Mouse (Mus musculus) activated CD4-positive, CD25-positive, alpha-beta regulatory T cell, adult 4 months (primary cell): ENCODE results near the gene U2af2. TPM values are rescaled to one million over a fixed set of nuclear protein-coding genes. Genes with fewer than 3 reads are reported as not detected.
"Not testable (repeated sequence)": the region's sequence is repeated elsewhere in the genome, so short reads cannot be mapped to it uniquely, and the experiment has no call there.

Experiments used
- ATAC-seq: one replicate; pipeline ENCODE4 v1.8.0; 2017
- polyA plus RNA-seq, 2 experiments: library from polyadenylated mRNA; unstranded; fragments of 100-300 nt; shearing (Covaris generic); gene quantifications; one replicate each; pipeline ENCODE4 v1.2.1; 2017

U2af2 gene
- polyA plus RNA-seq: 10 to 100 TPM; 24.2 to 30.1 TPM

DNA sequence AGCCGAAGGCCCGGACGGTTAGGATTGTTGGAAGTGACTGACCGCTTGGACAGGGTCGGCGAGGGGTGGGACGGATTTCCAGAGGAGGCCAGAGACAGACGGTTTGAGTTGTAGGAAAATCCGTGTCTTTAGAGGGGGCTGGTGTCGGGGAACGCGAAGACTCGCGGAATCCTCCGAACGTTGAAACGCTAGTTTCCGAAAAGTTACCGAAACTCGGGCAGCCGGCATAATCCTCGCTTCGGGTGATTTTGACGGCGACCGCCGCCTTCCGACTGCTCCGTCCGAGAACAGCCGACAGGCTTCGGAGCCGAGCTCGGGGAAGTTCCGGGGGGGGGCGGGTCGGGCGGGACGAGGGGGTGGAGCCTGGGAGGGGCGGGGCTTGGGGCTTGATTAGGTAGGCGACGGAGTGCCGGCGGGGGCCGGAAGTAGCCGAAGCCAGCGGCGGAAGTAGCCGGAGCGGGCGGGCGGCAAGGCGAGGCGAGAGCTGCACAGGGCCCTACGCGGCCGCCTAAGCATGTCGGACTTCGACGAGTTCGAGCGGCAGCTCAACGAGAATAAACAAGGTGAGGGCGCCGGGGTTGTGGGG is at the start of gene U2af2:
TSS of gene U2af2 (plus strand) at position 370 of the 586 bp plus-strand sequence.
- ATAC-seq: peak; percentile 25

DNA sequence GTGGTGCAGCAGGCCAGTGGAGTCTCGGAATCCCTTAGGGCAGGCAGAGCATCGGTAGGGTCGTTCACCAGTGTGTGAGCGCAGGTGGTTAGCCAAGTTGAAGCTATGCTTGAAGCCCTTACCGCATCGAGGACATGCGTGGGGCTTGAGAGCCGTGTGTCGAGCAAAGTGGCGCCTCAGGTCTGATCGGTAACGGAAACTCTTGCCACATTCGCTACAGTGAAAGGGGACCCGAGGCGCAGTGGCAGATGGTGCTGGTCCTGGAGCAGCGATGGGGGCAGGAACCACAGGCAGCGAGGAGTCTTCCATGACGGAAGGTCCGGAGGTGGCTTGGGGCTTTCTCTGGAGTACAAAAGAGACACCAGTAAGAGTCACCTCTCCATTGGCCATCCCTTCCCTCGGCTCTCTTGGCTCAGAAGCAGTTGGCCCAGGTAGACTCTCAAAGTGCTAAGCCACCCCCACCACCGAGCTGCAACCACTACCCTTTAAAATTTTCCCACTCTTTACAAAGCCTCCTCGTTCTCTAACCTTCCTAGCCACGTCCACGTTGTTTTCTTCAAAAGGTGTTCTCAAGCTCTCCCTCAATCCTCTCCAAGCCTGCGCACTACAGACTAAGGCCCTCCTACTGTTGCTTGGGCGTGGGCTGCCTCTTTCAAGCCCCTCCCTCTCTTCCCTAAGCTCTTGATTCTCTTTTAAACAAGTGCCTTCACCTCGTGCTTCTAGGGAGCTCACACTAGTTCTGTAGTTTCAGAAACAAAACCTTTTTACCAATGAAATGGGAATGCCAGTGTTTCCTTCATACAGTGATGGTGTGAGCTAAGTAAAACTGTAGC is 49.0 kb upstream of the U2af2 start:
- no peak for ATAC-seq

DNA sequence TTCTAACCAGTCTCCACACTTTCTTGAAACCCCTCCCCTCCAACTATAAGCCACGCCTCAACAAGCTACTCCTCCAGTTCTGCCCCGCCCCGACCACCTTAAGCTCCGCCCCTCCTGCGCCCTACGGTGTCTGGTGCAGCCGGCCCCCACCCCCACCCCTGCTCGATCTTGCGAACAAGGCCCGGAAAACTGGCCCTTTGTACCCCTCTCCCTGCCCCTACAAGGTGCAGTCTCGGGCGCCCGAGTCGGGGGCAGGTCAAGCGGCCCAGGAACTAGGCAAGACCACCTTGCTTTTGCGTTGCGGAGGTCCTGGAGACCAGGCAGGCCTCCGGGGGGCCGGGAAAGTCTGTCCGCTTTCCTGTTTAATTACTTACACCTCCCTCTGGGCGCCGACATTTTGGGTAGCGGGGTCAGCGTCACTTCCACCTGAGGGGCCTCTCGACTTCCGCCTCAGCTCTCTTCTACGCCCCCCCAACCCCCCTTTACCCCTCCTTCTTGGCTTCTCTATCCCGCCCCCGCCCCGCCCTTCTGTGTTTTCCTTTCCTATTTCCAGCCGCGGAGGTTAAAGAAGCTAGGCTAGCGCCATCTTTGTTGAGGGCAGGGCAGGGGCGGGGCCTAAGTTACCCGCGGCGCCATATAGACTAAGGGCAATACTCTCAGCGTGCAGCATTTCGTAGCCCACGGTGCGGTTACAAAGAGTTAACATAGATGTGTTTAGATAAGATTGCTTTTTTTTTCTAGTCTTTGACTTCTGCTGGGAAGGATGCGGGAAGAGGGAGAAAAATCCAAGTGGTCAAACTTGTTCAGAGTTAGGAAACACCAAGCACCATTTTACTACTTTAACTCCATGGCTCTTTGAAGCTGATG is 47.5 kb upstream of the U2af2 start, which contains the start of the genes Zfp524 and Fiz1:
TSS of gene Zfp524 (plus strand) at position 165 of the 867 bp plus-strand sequence.
TSS of gene Fiz1 (minus strand) at position 447 of the 867 bp plus-strand sequence.
- ATAC-seq: peak; percentile 69

DNA sequence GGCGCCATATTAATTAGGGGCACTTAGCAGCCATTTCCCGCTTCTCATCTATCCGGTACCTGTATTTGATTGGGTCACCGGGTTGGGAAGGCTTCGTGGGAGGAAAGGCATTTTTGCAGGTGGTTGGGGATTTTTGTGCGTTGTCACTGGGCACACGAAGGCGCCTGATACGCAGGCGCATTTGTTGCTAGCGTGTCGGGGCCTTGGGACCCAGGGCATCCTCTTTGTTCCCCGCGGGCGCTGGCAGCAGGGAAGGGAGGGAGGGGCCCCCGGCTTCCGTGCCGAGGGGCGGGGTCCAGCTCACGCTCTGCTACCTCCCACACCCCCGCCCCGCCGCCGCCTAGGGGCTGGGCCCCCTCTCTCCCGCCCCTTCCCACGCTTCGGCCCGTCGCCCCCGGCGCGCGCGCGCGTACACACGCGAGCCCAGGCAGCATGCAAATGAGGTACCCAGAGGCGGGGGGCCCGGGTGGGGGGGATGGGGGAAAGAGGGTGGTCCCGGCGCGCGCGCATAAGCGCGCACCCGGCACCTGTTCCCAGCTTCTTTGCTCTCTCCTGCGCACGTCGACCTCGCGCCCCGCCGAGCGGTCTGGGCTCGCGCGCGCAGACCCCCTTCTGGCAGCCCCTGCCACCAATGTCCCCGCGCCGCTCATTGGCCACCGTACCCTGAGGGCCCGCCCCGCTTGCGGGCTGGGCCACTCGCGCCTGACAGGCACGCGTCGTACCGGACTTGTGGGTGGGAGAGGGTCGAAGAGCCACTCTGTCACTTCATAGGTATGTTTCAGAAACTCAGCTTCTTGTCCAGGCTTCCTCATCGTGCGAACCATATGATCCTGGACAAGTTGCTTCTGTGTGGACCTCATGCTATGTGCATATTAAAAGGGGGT is 46.6 kb upstream of the U2af2 start, which contains the start of gene Gm44973:
TSS of gene Gm44973 (plus strand) at position 379 of the 884 bp plus-strand sequence.
- peak; percentile 68 for ATAC-seq

DNA sequence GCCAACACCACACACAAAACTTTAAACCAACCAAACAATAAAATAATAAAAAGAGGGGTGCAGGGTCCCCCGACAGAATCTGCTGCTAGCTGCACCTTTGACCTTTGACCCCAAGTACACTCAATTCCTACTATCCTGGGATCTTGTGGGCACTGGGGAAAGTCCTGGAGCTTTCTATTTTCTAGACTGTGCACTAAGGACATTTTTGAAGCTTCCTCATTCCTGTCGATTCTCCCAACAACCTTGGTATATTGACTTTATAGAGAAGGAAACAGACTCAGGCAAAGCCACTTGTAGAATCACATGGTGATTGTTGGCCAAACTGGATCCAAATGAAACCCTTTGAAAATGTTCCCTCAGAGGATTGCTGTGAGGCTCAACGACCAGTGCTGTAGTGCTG is 45.9 kb upstream of the U2af2 start:
- no peak for ATAC-seq

DNA sequence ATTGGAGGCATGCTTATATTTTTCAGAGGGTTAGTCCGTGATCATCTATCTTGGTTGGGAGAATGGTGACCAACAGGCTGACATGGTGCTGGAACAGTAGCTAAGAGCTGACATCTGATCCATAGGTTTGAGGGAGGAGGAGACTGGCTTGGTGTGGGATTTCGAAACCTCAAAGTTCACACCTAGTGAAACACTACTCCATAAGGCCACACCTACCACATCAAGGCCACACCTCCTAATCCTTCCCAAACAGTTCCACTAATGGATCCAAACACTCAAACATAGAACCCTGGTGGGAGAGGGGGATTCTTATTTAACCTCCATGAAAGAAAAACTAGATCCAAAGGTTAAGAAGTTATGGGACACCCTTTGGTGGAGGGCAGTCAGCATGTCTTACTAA is 45.0 kb upstream of the U2af2 start:
- no peak for ATAC-seq

DNA sequence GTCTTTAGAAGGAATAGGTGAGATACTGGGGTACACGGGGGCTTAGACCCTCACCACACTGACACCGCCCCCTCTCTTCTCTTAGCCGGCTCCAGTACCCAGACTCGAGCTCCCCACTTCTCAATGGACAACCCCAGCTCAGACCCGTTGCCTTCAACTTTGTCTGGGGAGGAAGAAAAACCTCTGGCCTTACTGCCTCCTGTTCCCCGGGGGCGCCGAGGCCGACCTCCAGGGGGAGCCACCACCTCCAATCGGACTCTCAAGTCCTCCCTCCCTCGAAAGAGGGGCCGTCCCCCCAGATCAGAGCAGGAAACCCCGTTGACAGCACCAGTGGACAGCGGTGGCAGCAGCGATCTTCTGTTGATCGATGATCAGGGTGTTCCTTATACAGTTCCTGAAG is 44.6 kb upstream of the U2af2 start:
- ATAC-seq: no peak

DNA sequence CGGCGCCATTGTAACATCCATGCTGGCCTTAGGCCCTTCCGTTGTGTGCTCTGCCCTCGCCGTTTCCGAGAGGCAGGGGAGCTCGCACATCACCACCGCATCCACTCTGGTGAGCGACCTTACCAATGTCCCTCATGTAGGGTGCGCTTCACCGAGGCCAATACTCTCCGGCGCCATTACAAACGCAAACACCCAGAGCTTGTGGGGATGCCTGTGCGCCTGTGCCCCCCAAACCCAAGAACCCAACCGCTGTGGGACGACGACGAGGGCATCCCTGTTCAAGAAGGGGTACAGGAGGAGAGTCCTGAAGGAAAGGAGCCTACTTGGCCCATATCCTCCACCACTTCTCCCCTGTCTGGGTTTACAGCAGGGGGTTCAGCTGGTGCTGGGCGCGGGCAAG is 44.0 kb upstream of the U2af2 start:
- no peak for ATAC-seq

DNA sequence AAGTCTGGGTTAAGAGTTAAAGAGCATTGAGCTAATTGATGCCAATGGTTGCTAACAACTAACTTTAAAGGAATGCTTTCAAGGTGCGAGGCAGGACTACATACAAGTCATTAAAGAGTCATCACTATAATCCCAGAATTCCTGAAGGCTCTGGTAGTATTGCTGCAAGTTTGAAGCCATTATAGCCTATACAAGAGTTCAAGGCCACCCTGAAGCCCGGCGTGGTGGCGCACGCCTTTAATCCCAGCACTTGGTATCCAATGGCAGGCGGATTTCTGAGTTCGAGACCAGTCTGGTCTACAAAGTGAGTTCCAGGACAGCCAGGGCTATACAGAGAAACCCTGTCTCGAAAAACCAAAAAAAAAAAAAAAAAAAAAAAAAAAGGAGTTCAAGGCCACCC is 42.4 kb upstream of the U2af2 start:
- not testable (repeated sequence) for ATAC-seq

DNA sequence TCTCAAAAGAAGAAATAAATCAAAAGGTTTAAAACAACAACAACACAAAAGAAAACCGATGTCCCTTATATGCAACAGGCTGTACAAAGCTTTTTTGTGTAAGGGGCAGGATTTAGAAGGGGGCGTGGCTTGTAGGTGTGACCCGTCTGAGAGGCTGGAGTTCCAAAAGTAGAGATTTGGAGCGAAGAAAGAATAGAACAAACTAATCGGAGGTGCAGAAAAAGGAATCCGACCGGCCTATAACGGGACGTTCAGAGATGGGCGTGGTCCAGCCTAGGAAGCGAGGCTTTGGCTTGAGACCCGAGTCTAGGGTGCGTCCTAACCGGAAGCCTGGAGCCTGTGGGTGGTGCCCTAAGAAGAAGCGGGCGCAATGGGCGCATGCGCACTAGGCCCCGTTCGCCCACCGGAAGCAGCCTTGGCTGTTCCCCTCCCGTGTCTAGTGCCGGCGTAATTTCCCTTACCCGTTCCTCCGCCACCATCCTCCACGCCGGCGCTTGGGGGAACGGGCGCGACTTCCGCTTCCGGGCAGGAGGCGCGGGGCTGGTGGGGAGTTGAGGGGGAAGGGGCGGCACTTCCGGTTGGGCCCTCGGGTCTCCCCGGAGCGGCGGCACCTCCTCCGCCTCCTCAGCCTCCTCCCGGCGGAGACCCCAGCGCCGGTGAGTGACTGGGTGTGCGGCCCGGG is 41.8 kb upstream of the U2af2 start, which contains the start of the genes Zfp865 and Ccdc106:
TSS of gene Zfp865 (plus strand) at position 377 of the 682 bp plus-strand sequence.
TSS of gene Ccdc106 (plus strand) at position 554 of the 682 bp plus-strand sequence.
- ATAC-seq: peak; percentile 87

DNA sequence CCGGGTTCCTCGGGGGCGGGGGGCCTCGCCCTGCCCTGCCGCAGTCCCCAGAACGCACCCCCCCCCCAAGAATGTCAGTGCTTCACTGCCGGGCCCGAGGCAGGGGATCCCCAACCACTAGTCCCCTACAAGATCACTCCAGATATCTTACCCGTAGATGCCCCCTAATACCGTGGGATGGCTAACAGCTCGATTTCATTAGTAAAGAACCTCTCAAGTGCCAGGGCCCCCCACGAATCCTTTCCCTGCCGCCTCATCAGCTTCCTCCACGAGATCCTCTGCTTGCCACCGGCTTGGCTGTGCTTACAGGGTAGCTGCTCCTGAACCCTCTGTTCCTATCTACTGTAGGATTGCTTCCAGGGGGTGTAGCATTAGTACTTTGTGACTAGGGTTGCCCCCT is 41.3 kb upstream of the U2af2 start:
- peak; percentile 5 for ATAC-seq

DNA sequence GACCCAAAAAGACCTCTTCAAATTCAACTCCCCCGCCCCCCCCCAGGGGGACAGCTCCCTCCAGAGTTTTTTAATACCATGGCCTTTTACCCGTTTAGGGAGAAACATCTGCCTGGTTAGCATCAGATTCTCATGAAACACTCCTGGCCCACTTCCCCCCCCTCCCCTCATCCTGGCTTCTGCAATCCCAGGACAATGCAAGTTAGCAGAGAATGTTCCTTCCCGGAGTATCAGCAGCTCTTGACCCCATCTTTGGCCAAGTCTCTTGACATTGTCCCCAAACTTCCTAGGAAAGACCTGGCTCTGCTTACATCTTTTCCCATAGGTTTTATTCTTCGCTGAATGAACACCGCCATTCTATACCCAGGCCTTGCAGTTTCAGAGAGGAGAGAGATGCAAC is 40.7 kb upstream of the U2af2 start:
- no peak for ATAC-seq

DNA sequence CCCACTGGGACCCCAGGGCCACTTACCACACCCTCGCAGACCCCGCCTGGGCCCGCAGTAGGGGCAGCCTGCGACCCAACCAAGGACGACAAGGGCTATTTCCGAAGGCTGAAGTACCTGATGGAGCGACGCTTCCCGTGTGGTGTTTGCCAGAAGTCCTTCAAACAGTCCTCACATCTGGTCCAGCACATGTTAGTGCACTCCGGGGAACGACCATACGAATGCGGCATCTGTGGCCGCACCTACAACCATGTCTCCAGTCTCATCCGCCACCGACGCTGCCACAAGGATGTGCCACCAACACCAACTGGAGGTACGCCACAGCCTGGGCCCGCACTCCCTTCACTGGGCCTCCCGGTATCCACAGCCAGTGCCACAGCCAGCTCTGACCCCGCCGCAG is 32.4 kb upstream of the U2af2 start:
- no peak for ATAC-seq

DNA sequence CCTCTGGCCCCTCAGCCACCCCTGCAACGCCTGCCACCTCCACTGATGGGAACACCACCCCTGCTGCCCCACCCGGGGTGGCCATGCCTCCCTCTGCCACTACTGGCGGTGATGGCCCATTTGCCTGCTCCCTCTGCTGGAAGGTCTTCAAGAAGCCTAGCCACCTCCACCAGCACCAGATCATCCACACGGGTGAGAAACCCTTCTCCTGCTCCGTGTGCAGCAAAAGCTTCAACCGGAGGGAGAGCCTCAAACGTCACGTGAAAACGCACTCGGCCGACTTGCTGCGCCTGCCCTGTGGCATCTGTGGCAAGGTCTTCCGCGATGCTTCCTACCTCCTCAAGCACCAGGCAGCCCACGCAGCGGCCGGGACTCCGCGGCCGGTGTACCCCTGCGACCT is 32.0 kb upstream of the U2af2 start:
- ATAC-seq: no peak

DNA sequence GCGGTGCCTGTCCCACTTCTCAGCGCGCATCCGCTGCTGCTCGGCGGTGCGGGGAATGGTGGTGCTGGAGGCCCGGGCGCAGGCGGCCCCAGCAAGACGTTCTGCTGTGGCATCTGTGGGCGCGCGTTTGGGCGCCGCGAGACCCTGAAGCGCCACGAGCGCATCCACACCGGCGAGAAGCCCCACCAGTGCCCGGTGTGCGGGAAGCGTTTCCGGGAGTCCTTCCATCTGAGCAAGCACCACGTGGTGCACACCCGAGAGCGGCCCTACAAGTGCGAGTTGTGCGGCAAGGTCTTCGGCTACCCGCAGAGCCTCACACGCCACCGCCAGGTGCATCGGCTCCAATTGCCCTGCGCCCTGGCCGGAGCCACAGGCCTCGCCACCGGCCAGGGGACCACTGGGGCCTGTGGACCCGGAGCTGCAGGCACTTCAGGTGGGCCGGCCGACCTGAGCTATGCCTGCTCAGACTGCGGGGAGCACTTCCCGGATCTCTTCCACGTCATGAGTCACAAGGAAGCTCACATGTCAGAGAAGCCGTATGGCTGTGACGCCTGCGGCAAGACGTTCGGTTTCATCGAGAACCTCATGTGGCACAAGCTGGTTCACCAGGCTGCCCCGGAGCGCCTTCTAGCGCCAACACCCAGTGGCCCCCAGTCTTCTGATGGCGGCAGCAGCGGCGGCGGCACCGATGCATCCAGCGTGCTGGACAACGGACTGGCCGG is 31.2 kb upstream of the U2af2 start:
- ATAC-seq: no peak

DNA sequence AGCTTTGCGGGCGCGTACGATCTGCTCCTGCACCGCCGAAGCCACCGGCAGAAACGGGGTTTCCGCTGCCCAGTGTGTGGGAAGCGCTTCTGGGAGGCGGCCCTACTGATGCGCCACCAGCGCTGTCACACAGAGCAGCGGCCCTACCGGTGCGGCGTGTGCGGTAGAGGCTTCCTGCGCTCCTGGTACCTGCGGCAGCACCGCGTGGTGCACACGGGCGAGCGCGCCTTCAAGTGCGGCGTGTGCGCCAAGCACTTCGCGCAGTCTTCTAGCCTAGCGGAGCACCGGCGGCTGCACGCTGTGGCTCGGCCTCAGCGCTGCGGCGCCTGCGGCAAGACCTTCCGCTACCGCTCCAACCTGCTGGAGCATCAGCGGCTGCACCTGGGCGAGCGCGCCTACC is 30.4 kb upstream of the U2af2 start:
- no peak for ATAC-seq

DNA sequence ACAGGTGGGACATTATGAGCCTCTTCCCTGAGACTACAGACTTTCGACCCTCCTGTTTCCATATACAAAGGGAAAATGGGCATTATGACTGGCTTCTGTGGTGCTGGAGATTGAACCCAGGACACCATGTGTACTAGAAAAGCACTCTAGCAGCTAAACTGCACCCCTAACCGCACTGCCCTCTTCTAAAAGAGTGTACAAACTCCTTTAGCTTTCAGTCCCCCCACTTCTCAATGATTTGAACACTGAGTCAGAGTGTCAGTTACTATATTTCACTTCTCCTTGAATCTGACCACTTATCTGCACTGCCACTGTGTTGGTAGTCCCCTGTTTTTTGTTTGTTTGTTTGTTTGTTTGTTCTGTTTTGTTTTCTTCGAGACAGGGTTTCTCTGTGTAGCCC is 28.1 kb upstream of the U2af2 start, which contains the start of gene 4632433K11Rik:
TSS of gene 4632433K11Rik (plus strand) at position 301 of the 400 bp plus-strand sequence.
- ATAC-seq: no peak

DNA sequence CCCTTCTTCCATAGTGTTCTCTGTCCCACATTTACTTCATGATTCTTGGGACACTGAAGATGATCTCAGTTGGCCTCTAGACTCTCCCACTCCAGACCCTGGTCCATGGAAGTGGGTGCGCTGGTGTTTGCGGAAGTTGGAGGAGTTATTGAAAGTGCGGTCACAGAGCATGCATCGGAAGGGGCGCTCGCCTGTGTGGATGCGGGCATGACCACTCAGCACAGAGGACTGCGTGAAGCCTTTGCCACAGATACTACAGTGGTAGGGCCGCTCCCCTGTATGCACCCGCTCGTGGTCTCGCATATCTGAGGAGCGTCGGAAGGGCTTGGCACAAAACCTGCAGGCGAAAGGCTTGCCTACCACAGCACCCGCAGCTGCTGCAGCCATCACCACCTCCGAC is 26.3 kb upstream of the U2af2 start:
- no peak for ATAC-seq

DNA sequence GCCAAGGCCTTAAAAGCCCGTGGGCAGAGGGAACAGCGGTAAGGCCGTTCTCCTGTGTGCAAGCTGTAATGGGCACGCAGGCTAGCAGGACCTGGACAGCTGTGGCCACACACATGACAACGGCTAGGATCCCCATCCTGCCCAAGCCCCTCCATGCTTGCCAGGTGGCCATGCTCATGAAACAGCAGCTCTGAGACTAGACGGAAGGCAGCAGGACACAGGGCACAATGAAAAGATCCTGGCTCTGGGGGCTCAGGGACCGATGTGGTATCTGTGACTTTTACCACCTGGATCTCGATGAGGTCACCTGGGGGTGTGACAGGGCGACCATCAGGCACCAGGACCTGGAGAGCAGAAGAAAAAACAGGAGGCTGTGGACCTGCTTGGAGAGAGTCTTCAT is 25.8 kb upstream of the U2af2 start:
- no peak for ATAC-seq

DNA sequence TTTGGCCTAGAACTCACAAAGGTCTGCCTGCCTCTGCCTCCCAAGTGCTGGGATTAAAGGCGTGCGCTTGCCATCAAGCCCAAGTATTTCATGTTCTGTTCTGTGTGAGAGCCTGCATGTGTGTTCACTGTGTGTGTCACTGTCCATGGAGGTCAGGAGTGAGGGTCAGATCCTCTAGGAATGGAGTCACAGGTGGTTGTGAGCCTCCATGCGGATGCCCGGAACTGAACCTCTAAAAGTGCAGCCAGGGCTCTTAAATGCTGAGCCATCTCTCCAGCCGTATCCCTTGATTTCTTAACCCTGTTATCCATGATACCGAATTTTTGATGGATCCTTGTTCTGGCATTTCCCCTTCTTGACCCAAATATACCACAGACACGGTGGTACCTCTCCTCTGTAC is 24.9 kb upstream of the U2af2 start:
- ATAC-seq: no peak
